Mouse (Mus musculus): ENCODE measurements around the gene Srgap2.

- TF ChIP-seq POLR2A (IDR thresholded peaks at IDR 0.05; ENCODE audit: insufficient read depth, low read length), result no peak
- TF ChIP-seq EP300 (IDR thresholded peaks at IDR 0.05; ENCODE audit: insufficient read depth, low read depth, low read length), result no peak
- TF ChIP-seq CTCF (IDR thresholded peaks at IDR 0.05; ENCODE audit: low read depth, low read length), result no peak
Observed at GRCm38 (mm10) chr1:131245089-131245856, 281.9 kb downstream of the Srgap2 start, which contains the start of gene Rassf5.

Measured in ES-Bruce4 (cell line).